Mouse (Mus musculus) kidney, postnatal 0 days (tissue): Measurements from ENCODE around the gene Igf2r. TPM values are rescaled to one million over a fixed set of nuclear protein-coding genes. Genes with fewer than 3 reads are reported as not detected.
A peak's percentile ranks its signal among the peaks of the same experiment; 100 is the strongest.

Experiments
- ATAC-seq: fragments of 200-750 bp; cut with Nextera tagmentation; replicated peaks from 2 replicates; pipeline ENCODE4 v1.8.0; 2017; ENCODE audit warnings: low read depth, moderate number of reproducible peaks, moderate TSS enrichment, moderate library complexity; ENCODE audit not compliant: low FRiP score
- DNase-seq: peaks from one replicate; pipeline ENCODE4 v3.0.0-alpha.2; 2016; ENCODE audit warnings: low spot score
- H3K27ac ChIP-seq: fragments of 300-500 bp; sonication (generic); 2 replicates; pipeline ENCODE4 v1.5.1; 2014; ENCODE audit warnings: mild to moderate bottlenecking
- H3K27me3 ChIP-seq: fragments of 300-500 bp; sonication (generic); 2 replicates; pipeline ENCODE4 v1.6.1; 2014; ENCODE audit warnings: low read length, mixed read lengths; ENCODE audit not compliant: insufficient read depth
- H3K36me3 ChIP-seq: fragments of 300-500 bp; sonication (generic); 2 replicates; pipeline ENCODE4 v1.6.1; 2014; ENCODE audit warnings: low read length, mixed read lengths; ENCODE audit not compliant: insufficient read depth
- H3K4me1 ChIP-seq: fragments of 300-500 bp; sonication (generic); replicated peaks from 2 replicates; pipeline ENCODE4 v1.6.1; 2014; ENCODE audit warnings: antibody characterized with exemption, low read length, mixed read lengths; ENCODE audit not compliant: insufficient read depth
- H3K4me2 ChIP-seq: fragments of 300-500 bp; sonication (generic); 2 replicates; pipeline ENCODE4 v1.6.1; 2014; ENCODE audit warnings: mild to moderate bottlenecking, low read length, moderate library complexity, mixed read lengths
- H3K4me3 ChIP-seq: fragments of 300-500 bp; sonication (generic); replicated peaks from 2 replicates; pipeline ENCODE4 v1.5.1; 2014; ENCODE audit warnings: low read depth, low read length
- H3K9ac ChIP-seq: fragments of 300-500 bp; sonication (generic); 2 replicates; pipeline ENCODE4 v1.6.1; 2014; ENCODE audit warnings: low read depth, low read length
- H3K9me3 ChIP-seq: fragments of 300-500 bp; sonication (generic); replicated peaks from 2 replicates; pipeline ENCODE4 v1.6.1; 2016; ENCODE audit warnings: low read length, inconsistent platforms, mixed read lengths
- CTCF ChIP-seq: IDR thresholded peaks from 2 replicates; pipeline ENCODE4 v1.5.1; 2016; ENCODE audit warnings: antibody characterized with exemption, low read depth, mild to moderate bottlenecking, moderate library complexity
- WGBS: fragments of 180-500 bp; shearing (Covaris S2); extraction: QIAGEN DNeasy Blood & Tissue Kit; methylation state at CpG from one replicate; pipeline ENCODE4 v1.1.7; 2014; 5-methylcytosine and 5-hydroxymethylcytosine counted together
- polyA plus RNA-seq: library from polyadenylated mRNA; unstranded; fragments of >200 nt; fragmentation: Nextera tagmentation; extraction: Ambion mirVana; gene quantifications from 2 replicates; pipeline ENCODE4 v1.2.1, GENCODE M21; 2015

The Igf2r gene
- polyA plus RNA-seq, 1 experiment from 2014 or later = 16.1 TPM

- H3K4me2 ChIP-seq = no peak overlapping the region
- H3K9me3 ChIP-seq = 0 out of 2 replicates have a peak, but pooled peaks cover 3% of the 10 kb centered on the region
- H3K27ac ChIP-seq = no peak overlapping the region
- DNase-seq (no peak), ATAC-seq (no peak)
- no peak for TF ChIP-seq CTCF
- H3K36me3 ChIP-seq = no peaks in the 10 kb centered on the region
- H3K4me3 ChIP-seq = no peak overlapping the region
- 77% methylated on average over 4 of the region's 4 CpGs for WGBS
- no peak overlapping the region for H3K9ac ChIP-seq
- H3K4me1 ChIP-seq = no peaks in the 10 kb centered on the region
- H3K27me3 ChIP-seq = no peaks in the 10 kb centered on the region
Observed at GRCm38 (mm10) chr17:12641087-12641486, 128.4 kb downstream of the Igf2r start.

GRCm38 (mm10) chr17:12639585-12639984, 129.9 kb downstream of the Igf2r start:
- Histone ChIP-seq H3K27ac (no peak overlapping the region), H3K27me3 (no peaks in the 10 kb centered on the region), H3K4me1 (0 out of 2 replicates have a peak, but pooled peaks cover 4% of the 10 kb centered on the region), H3K4me2 (no peak overlapping the region), H3K4me3 (no peak overlapping the region), H3K9me3 (0 out of 2 replicates have a peak, but pooled peaks cover 3% of the 10 kb centered on the region), H3K36me3 (no peaks in the 10 kb centered on the region), H3K9ac (no peak overlapping the region)
- DNase-seq (no peak), ATAC-seq (no peak)
- 0 out of 2 replicates have a peak, but pooled peaks have one; percentile 21 for TF ChIP-seq CTCF
- 93% methylated on average over 3 of the region's 3 CpGs for WGBS

GRCm38 (mm10) chr17:12634814-12635213, 134.7 kb downstream of the Igf2r start:
- Histone ChIP-seq H3K27me3 (no peaks in the 10 kb centered on the region), H3K4me2 (no peak overlapping the region), H3K4me3 (no peak overlapping the region), H3K27ac (no peak overlapping the region), H3K36me3 (no peaks in the 10 kb centered on the region), H3K4me1 (0 out of 2 replicates have a peak, but pooled peaks cover 4% of the 10 kb centered on the region), H3K9ac (no peak overlapping the region), H3K9me3 (0 out of 2 replicates have a peak, but pooled peaks cover 3% of the 10 kb centered on the region)
- ATAC-seq (no peak), DNase-seq (peak; percentile 45)
- 35% methylated on average over 4 of the region's 4 CpGs for WGBS
- no peak for TF ChIP-seq CTCF

Other genes with a start within 250 kb of the Igf2r start
- gene Slc22a2, start 185.5 kb downstream of the Igf2r start, polyA plus RNA-seq = 55.6 and 65.6 TPM in 2 replicates
- gene Slc22a1, start 93.8 kb downstream of the Igf2r start, polyA plus RNA-seq = 57.4 and 70.3 TPM in 2 replicates
- gene Mas1, start 98.5 kb upstream of the Igf2r start, polyA plus RNA-seq = 0.20 and 0.75 TPM in 2 replicates
- gene Mrgprh, start 106.4 kb upstream of the Igf2r start, polyA plus RNA-seq = not detected in 2 replicates
- 0.59 and 1.1 TPM in 2 replicates for gene Pnldc1, start 140.6 kb upstream of the Igf2r start, polyA plus RNA-seq
- gene Tcp1, start 146.0 kb upstream of the Igf2r start, polyA plus RNA-seq = 304 and 328 TPM in 2 replicates
- 133 and 140 TPM in 2 replicates for gene Mrpl18, start 146.7 kb upstream of the Igf2r start, polyA plus RNA-seq
- 4.4 and 5.4 TPM in 2 replicates for gene Acat3, start 170.9 kb upstream of the Igf2r start, polyA plus RNA-seq
- gene Acat2, start 191.1 kb upstream of the Igf2r start, polyA plus RNA-seq = 103 and 119 TPM in 2 replicates
- gene Wtap, start 224.5 kb upstream of the Igf2r start, polyA plus RNA-seq = 143 and 150 TPM in 2 replicates
- gene Sod2, start 237.2 kb upstream of the Igf2r start, polyA plus RNA-seq = 295 and 310 TPM in 2 replicates